Mouse (Mus musculus) hematopoietic multipotent progenitor cell, adult 10-12 weeks (in vitro differentiated cells): ENCODE data around the gene Mogat2. TPM values are rescaled to one million over a fixed set of nuclear protein-coding genes. Genes with fewer than 3 reads are reported as not detected.

ENCODE experiments used
- polyA plus RNA-seq: library from polyadenylated mRNA; stranded (reverse); fragments of >175 nt; gene quantifications from 2 replicates; pipeline ENCODE4 v1.2.3, GENCODE M21; 2012; ENCODE audit warnings: low replicate concordance

Gene Mogat2
- polyA plus RNA-seq: 0.10 TPM in 2 replicates

DNA sequence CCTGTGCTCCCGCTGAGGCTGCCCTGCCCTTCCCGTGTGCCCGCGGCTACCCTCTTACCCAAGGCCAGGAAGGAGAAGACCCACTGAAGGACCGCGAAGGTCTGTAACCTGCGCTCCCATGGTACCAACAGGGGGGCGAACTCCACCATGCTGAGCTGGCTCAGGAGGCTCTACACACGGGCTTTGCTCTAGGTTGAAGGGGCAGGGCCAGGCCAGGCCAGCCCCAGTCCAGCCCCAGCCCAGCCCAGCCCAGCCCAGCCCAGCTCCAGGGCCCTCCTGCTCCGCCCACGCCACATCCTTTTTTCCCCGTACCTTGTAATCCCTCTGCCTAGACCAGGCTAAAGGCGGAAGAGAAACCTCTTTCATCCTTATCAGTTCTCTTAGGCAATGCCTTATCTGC, at the start of gene Mogat2:
Gene Mogat2, minus strand, starts transcription at position 203 of the 400 bp plus-strand sequence.

DNA sequence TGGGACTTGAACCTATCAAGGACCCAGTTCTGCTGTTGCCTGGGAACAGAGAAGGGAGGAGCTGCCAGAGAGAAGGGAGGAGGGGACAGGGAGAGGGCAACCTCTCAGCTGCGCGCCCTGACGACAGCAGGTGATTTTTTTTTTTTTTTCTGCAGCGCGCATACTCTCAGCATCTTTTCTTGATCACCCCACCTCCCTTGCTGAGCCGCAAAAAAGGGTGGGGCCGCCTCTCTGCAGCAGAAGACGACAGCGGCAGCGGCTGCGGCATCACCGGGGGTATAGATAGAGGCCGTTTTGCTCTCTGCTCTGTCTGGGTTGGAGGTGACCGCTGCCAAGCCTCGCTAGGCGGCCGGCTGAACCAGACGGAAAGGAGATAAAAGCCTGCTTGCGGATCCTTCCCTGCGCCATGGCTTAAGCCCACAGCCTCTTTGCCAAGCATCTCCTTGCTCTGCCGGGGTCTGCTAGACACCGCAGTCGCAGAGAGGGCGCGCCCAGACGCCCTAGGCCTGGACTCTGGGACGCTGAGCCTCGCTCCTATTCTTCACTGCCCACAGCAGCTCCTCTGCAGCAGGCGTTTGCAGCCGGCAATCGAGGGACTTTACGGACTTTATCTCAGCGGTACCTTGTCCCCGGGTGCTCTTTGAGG, 29.0 kb upstream of the Mogat2 start, which contains the start of gene Map6:
Gene Map6, plus strand, starts transcription at position 197 of the 646 bp plus-strand sequence.

DNA sequence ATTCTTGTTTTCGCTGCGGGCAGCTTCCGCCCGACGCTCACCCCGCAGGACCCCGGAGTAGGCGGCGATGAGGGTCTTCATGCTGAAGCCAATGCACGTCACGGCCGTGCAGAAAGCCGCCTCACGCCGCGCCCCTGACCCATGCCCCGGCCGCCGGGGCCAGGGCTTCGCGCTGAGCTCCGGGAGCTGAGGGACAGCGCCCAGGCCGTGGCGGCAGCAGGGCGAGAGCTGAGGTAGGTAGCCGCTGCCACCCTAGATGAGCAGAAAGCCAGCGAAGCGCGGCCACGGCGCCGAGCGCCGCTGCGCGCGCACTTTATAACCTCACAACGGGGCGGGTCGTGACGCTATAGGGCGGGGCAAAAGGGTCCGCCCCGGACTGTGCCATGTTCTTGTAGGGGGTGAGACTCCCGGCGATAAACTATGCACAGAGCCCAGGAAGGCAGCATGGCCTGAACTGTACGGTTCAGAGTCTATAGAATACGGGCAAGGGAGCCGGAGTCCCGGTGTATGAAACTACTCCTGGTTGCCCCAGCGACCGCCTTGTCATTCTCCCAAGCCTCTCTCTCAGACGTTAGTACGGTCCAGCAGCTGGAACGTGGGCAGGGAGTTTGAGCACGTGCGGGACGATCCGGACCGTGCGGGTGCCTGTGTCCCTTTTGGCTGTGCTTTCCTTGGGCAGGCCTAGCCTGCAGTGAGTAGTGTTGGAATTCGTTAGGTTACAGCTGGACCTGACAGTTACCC, 55.8 kb downstream of the Mogat2 start, which contains the start of gene Dgat2:
Gene Dgat2, minus strand, starts transcription at position 288 of the 741 bp plus-strand sequence.

Other genes with a start within 250 kb of the Mogat2 start
- gene Uvrag, start 97.5 kb downstream of the Mogat2 start, polyA plus RNA-seq: 47.1 and 52.5 TPM in 2 replicates
- gene Dgat2, start 55.9 kb downstream of the Mogat2 start, polyA plus RNA-seq: 2.9 and 4.7 TPM in 2 replicates
- gene Map6, start 28.8 kb upstream of the Mogat2 start, polyA plus RNA-seq: 0.59 and 4.2 TPM in 2 replicates
- 4.3 and 4.5 TPM in 2 replicates for gene Serpinh1, start 114.6 kb upstream of the Mogat2 start, polyA plus RNA-seq
- gene Gdpd5, start 142.8 kb upstream of the Mogat2 start, polyA plus RNA-seq: 11.4 and 29.5 TPM in 2 replicates
- 0.26 and 0.65 TPM in 2 replicates for gene Klhl35, start 227.4 kb upstream of the Mogat2 start, polyA plus RNA-seq
- 51.6 and 486 TPM in 2 replicates for gene Rps3, start 245.1 kb upstream of the Mogat2 start, polyA plus RNA-seq